Mouse (Mus musculus) MEL (cell line): ENCODE results near the gene Stk11.

ENCODE experiments used
- CTCF ChIP-seq, 3 experiments: IDR thresholded peaks in 2 of 3; conservative IDR thresholded peaks in 1 of 3; 2 replicates each; pipeline ENCODE4 v1.5.1; 2011 to 2012; ENCODE audit warnings: low read length in 3 of 3, low read depth in 2 of 3, mild to moderate bottlenecking in 2 of 3, improper control_type of control experiment in 1 of 3, inconsistent platforms in 1 of 3, mixed read lengths in 1 of 3, moderate library complexity in 1 of 3; ENCODE audit not compliant: control insufficient read depth in 1 of 3, insufficient read depth in 1 of 3, poor library complexity in 1 of 3, severe bottlenecking in 1 of 3
- MAZ ChIP-seq: IDR thresholded peaks from 2 replicates; pipeline ENCODE4 v1.6.1; 2012; ENCODE audit warnings: low read depth, mild to moderate bottlenecking, inconsistent platforms, low read length, improper control_type of control experiment
- RAD21 ChIP-seq: IDR thresholded peaks from 2 replicates; pipeline ENCODE4 v1.6.1; 2011; ENCODE audit warnings: mild to moderate bottlenecking, low read depth, low read length, improper control_type of control experiment

DNA sequence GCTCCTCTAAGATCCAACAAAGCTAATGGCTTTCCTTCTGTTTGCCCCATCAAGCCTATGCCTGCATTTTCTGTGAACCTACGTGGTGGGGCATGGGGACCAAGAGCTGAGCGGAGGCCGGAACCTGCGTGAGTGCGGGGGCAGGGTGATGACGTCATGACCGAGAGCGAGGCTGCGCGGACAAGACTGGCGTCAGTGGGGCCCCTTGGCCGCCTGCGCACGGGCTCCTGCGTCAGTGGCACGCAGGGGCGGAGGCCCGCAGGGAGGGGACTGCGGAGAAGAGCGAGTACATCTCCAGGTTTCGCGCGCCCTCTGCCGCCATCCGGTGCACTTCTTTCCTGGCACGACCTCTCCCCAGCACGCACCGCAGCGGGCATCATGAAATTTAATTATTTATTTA, 25.6 kb downstream of the Stk11 start:
- TF ChIP-seq CTCF (IDR thresholded peaks at IDR 0.05 in 2 of 3, conservative IDR thresholded peaks at IDR 0.05 in 1 of 3; ENCODE audit: control insufficient read depth in 1 of 3, insufficient read depth in 1 of 3, low read depth in 2 of 3, low read length in 3 of 3, poor library complexity in 1 of 3, severe bottlenecking in 1 of 3): peak in 2 of 3 experiments; percentile 78 to 81; a peak in 5 of 6 replicates
- TF ChIP-seq RAD21: peak; percentile 77
- TF ChIP-seq MAZ: peak; percentile 98
